Mouse (Mus musculus) CD4-positive, CD25-positive, alpha-beta regulatory T cell, adult 2 months (primary cell): ENCODE measurements around the gene Zmynd8.

Experiments used
- DNase-seq: peaks from one replicate; pipeline ENCODE4 v3.0.0-alpha.2; 2012; ENCODE audit warnings: low read depth, low spot score

The Zmynd8 gene

DNA sequence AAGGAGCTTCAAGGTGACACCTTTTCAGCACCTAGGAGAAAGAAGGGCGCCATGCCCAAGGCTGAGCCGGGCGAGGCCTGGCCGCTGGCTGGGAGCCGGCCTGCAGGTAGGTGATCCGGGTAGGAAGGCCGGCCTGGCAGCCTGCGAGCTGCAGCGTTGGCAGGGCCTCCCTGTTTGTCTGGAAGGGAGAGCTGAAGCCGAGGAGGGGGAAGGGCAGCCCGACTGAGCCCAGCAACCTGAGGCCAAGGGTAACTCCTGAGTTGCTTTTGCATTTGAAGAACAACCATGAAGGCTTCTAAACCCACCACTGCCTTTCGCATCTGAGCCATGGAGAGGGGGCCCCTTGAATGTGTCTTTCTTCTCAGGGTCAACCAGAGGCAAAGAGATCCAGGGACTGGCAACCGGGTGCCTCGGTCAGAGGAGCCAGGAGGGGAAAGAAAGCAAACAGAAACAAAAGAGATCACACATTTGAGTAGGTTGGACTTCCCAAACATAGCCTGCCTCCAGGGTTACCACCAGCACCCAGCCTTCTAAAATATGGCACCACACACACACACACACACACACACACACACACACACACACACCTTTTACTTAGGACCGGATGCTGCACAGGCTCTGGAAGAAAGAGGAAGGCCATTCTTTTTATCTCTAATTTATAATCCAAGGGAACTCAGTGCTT lies 18.2 kb downstream of the Zmynd8 start:
- no peak for DNase-seq

DNA sequence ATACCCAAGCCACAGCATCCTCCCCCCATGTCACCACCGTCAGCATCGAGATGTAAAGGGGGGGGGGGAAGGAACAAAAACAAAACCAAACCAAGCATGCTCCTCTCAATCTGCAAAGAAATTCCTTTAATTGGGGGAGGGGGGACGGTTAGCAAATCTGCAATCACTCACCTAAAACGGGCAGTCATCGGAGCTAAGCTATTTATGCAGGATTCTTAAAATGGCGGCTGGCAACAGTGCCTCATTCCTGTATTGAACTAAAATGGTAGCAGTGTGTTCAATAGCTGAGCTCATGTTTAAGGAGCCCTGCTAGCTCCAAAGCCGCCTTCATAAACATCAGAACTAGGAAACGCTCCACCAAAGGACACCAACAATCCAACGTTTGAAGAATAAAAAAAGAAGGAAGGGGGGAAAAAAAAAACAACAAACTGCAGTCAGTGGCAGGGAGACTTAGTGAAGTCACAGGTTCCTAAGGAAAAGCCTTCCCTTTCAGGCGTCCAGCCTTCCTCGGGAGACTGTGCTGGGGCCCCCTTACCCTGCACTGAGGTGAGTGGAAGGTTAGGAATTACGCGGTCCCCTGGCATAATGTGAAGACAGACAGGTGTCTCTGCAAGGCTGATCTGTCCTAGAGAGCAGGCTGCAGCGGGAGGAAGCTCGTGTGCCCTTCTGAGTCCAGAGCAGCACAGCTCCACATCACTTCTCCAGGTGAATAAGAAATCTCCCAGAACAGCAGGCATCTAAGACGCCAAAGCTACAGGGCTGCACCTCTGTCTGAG lies 19.2 kb downstream of the Zmynd8 start:
- no peak for DNase-seq

DNA sequence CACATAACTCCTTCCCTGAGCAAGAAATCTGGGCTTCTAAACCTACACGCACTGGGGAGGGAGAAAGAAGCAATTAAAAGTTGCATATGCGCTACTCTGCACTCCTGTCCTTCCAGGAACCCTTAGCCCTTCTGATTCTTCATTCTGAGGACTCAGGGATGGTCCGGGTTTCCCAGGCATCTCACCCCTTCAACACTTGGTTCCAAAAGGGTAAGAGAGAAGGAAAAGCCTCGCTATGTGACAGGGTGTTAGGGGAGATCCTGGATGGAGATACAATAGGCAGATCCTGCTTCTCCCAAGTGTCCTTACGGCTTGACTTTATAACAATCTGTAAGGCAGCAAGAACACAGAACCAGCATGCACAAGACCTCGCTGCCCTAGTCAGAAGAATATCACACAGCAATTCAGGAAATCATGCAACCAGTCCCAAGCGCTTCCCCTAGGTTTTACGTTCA lies 19.9 kb downstream of the Zmynd8 start:
- DNase-seq: no peak

DNA sequence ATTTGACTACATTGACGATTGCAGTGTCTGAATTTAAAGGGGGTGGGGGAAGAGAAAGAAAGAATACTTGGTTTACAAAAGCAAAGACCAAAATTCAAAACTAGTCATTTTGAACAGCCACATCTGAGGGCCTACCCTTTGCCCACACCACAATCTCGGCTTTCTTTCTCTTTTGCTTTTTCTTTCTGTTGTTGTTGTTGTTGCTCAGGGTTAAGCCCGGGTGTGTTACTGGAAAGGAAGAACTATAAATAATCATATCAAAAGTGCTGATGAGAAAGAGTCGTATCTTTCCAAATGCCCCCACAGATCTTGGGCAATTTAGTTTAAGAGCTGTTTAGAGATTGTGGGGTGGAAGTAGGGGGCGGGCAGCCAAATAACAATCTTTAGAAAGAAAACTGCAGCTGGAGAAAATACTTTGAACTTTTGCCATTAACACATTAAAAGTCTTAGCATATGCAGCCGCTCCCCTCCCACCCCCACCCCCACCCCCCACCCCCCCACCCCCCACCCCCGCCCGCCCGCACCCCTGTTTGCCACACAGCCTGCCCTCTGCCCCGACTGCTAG lies 20.7 kb downstream of the Zmynd8 start:
- DNase-seq: peak; percentile 62

DNA sequence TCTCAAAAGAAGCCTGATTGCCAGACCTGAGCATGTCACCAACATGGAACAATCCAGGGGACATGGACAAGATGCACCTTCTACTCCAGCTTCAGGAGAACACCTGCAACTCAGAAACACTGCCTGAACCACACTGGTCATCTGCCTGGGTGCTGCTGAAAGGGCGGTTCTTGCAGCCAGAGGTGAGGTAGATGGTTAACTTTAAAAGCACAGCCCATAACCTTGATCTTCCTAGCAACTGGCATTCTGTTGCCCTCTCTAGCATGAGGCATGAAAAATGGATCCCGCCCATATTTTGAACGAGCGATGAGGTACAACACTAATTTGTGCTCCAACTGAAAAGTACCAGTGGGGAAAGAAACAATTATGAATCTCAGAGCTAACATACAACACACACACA lies 21.6 kb downstream of the Zmynd8 start:
- DNase-seq: no peak

DNA sequence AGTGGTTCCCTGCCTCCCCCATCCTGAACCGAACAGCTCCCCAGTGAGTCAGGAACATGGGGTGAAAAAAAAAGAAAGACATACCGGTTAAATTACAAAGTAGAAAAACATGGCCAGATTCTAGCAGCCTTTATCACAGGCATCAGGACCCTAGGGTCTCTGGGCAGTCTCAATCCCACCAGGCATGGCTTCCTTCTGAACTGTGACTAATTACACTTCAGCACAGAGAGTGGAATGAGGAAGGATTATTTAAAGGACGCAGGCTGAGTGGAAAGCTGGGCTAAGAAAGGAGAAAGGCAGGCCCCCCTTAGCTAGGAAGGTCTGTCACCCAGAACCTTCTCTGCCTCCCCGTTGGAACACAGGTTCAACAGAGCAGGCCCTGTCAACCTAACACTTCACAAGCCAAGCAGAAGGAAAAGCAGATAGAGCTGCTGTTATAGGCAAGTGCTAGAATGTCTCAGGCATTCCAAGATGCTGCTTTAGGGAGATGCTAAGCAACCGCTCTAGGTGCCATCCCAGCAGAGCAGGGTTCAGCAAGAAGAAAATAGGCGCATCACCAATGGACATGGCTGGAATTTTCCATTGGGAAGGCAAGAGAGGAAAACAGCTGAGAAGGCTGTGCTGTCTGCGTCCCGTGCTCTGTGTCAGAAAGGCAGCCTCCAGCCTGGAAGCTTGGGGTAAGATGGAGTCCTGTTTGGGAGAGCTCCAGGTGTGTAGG lies 22.5 kb downstream of the Zmynd8 start:
- no peak for DNase-seq

DNA sequence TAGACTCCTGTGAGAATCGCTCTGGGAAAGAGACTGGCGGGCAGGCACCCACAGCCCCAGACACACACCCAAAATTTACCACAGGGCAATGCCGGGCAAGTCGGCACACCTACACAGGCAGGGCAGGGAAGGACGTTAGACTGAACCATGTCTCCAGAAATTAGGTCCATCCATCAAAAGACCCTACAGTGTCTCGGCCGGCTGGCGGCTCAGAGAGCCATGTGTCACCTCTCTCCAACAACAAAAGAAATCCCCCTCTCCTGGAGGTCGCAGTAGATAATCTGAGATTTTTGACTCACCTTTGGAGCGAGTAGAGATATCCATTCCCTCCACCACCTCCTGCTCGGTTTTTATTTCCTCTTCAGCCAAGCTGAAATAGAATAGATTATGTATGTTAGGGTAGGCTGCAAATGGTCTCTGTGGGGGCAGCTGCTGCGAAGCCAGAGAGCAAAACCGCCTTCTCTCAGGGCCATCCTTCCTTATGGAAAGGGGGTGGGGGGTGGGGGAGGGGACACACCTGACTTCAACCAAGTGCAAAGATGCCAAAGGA lies 23.3 kb downstream of the Zmynd8 start:
- no peak for DNase-seq

DNA sequence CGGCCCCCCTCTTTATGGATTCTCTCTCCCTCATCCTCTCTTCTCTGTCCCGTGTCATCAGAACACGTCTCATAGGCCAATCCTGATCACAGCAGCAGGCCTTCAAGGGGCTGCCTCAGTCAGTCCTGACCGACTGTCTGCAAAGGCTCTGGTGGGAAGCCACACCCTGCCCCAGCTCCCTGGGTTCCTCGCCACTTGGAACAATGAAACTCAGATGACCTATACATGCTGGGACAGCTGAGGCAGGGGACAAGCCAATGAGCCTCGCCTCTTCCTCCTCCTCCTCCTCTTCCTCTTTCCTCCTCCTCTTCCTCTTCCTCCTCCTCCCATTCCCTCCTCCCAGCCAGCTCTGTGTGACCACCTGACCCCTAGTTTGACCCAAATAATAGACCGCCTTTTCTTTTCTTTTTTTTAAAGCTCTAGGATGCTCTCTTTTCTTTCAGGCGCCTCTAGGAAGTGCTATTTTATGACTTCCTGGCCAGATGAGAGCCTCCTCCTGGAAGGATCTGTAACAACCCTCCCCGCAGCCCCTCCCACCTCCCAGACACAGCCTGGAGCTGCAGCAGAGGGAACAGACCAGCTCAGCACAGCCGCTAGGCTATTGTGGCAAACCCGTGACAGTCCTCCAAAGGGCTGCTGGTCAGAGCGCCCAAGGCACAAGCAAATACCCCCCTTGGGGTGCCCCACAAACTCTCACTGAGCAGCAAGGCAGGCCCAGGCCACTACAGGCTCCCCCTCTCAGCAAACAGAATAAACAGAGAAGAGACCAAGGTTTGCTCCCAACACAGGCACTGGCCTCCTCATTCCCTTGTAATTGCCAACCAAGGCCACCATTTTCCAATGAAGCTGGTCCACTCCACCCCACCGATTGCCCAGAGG lies 24.1 kb downstream of the Zmynd8 start:
- DNase-seq: no peak

DNA sequence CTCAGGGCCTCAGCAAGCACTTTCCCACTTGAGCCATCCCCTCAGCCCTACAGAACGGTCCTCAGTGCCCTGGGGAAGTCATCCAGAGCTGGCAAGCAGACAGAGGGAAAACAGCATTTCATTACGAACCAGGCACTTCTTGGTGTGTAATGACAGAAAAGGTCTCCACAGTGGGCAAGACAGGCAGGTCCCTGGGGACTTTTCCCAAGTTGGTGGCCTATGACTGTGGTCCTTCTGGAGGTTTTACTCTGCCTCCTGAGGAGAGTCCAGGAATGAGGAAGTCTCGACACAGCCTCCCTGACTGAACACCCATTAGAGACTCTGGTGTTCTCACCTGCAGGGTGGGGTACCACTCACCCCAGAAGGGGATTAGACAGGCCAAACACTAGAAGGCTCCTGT lies 25.0 kb downstream of the Zmynd8 start:
- DNase-seq: no peak

DNA sequence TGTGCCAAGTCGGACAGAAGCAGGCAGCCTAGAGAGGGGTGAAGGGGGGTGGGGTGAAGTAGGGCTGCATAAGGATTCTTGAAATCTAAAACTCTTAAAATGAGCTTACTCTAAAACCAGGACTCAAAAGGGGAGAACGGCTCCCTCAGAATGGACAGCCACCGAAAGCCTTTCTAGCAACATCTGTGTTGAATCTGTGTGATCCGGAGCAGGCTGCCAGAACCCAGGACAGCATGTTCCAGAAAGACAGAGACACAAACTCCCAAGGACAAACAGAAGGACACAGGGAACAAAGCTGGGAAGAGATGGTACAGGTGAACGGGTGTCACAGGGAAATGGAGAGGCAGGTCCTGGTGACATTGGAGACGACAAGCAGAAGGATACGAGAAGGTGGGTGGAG lies 25.6 kb downstream of the Zmynd8 start:
- DNase-seq: no peak

DNA sequence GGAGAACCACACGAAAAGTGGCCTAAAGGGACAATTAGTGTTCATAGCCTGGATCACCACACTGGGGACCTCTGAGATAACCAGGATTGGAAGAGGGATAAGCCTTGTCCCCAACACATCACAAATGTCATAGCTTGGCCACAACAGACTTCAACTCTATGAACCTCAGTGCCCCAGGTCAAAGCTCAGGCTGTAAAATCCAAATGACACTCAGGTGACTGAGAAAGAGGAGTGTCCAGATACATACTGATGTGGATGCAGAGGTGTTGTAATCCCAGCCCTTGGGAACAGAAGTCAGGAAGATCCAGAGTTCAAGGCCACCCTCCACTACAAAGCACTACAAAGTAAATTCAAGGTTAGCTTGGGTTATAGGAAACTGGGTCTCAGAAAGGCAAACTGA lies 29.6 kb downstream of the Zmynd8 start:
- DNase-seq: no peak

DNA sequence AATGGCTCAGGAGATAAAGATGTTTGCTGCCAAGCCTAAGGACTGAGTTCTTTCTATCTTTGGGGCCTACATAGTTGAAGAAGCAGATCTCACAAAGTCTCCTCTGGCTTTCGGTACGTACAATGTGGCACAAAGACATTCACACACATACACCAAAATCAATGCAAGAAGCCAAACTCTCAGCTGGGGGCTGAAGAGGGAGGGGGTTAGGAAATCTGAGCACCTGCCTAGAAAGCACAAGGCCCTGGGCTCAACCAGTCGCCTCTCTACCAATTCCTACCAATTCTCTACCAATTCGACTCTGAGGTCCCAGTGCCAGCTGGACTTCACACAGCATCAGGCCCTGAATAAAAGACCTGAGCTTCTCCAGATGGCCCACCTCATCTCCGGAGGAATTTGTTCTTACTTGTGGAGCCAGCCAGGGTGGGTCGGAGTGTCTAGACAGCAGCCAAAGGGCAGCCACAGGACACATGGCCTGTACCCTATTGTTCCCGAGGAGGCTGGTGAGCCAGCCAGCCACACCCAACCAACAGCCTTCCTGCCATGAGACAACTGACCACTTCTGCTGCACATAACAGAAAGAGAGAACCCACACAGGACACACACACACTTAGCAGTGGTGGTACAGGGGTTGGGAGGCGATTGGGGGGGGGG lies 30.2 kb downstream of the Zmynd8 start:
- no peak for DNase-seq

DNA sequence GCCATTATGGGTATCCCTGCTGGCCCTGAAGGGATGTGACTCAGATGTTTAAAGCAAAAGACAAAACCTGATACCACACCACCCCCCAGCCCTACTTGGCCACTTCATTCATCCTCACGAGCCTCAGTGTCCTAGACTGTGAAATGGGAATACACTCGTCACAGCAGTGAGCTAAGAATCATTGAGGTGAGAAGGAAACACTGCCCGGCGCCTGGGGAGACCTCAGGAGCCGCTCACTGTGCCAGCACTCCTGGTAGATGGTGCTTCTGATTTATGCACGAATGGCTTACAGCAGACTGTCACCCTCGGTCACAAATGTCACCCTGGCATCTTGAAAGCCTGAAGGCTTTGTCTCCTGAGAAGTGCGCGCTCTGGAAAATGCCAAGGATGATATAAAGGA lies 31.3 kb downstream of the Zmynd8 start:
- DNase-seq: no peak

DNA sequence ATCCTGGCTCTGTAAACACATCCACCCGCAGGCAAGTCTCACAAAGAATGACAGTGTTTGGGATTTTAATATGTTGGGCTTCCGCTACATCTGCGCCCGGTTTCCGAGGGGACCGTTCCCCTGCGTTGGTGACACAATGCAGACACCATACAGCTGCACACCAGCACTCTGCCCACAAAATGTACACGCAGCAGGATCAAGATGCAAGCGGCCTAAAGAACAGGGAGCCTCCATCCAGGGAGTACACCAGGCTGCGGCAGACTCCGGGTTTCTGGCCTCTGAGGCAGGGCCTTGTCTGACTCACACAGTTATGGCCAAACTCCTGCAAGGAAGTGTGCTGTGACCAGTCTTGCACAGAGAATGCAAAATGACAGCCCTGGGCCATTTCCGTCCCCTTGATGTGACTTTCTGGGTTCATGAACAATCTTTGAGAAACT lies 31.8 kb downstream of the Zmynd8 start:
- no peak for DNase-seq

DNA sequence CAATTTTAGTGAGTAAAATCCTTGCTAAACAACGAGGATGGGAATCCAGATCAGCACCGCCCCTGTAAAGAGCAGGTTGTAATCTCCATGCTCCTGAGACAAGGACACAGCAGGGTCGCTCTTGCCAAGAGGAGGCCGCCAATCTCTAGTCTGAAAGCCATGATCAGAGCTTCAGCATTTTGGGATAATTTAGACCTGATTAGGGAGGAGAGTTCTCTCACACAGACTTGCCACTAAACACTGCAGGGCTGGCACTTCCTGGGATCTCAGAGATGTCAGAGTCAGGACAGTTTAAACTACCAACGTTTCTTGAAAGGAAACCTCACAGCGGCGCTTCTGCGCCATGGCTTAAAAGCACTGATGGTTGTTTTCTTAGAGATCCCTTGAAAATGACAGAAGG lies 32.4 kb downstream of the Zmynd8 start:
- no peak for DNase-seq

DNA sequence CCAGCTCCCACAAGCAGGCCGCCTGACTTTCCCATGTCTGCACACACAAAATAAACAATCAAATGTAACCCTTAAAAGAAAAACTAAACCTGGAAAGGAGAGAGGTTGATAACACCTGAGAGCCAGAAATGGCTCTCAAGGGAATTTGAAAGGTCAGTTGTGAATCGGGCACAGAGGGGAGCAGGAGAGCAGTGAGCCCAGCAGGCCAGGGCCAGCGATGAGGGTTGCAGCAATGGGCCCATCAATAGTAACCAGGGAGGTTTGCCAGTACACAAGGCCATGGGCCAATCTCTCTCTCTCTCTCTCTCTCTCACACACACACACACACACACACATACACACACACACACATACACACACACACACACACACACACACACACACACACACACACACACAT lies 34.0 kb downstream of the Zmynd8 start:
- no peak for DNase-seq

DNA sequence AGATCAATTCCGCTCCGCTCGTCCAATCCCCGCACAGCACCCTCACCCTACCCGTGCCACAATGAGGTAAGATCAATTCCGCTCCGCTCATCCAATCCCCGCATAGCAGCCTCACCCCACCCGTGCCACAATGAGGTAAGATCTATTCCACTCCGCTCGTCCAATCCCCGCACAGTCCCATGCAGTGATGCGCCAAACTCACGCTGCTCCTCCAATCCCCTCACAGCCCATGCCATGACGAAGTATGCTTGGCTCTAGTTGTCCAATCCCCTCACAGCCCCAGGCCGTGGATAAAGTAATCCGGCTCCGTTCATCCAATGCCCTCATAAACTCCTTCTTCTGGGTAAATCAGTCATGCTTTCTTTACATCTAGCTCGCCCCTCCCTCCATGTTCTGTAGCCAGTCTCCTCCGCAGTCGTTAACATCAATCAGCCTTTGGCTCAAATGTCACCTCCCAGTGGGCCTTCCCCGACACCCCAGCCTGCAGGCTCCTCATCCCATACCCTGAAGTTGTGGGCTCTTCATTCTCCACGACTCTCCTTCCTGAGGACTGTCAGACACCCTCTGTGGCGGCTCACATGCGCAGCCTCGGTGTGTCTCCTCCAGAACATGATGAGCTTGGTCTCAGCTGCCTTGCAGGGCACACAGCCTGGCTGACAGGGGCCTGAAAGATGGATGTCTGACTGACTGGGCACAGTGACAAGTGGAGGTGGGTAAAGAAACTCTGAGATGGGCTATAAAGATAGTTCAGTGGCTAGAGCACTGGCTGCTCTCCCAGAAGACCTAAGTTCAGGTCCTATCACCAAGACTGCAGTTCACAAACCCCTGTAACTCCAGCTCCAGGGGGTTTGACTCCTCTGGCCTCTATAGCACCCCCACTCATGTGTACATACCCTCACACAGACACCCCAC lies 36.9 kb downstream of the Zmynd8 start:
- DNase-seq: no peak

DNA sequence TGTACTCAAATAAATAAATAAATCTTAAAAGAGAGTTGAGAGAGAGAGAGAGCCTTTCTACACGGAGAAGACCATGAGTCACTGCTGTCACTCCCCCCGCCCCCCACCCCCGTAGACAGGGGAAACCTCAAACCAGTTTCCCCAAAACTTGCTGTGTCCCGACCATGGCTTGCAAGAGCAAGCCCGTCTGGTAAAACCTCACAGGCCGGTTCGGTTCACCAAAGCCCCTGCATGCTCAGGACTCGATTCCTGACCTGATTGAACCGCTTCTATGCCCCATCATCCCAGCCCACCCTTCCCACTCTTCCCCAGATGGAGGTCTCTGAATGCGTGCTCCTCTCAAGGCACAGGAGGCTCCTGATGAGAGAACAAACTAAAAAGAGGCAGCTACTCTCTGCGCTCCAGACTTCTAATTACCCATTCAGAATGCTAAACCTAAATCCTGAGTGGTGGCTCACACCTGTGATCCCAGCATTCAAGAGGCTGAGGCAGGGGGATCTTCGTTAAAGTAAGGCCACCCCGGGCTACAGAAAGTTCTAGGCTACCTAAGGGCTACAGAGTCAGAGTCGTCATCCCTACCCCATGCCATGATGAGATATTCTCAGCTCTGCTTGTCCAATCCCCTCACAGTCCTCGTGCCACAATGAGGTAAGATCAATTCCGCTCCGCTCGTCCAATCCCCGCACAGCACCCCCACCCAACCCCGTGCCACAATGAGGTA lies 37.7 kb downstream of the Zmynd8 start:
- no peak for DNase-seq

DNA sequence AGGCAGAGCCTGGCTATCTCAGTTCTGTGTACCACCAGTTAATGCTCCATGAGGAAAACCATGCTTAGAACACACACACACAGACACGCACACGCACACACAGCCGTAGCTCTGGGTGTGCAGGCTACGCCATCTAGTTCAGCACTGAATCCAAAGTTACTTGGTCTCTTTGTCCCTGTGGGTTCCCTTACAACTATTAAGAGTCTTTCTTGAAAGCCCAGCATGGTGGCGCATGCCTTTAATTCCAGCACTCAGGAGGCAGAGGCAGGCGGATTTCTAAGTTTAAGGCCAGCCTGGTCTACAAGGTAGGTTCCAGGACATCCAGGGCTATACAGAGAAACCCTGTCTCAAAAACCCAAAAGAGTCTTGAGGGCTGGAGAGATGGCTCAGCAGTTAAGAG lies 38.4 kb downstream of the Zmynd8 start:
- no peak for DNase-seq
